Mouse (Mus musculus) lung, postnatal 0 days (tissue): Measurements from ENCODE around the gene Gm20696.

Experiments used
- CTCF ChIP-seq: IDR thresholded peaks from 2 replicates; pipeline ENCODE4 v1.5.1; 2016; ENCODE audit warnings: antibody characterized with exemption, mild to moderate bottlenecking
- EP300 ChIP-seq: IDR thresholded peaks from 2 replicates; pipeline ENCODE4 v1.6.1; 2016; ENCODE audit warnings: antibody characterized with exemption, mild to moderate bottlenecking, control low read depth

DNA sequence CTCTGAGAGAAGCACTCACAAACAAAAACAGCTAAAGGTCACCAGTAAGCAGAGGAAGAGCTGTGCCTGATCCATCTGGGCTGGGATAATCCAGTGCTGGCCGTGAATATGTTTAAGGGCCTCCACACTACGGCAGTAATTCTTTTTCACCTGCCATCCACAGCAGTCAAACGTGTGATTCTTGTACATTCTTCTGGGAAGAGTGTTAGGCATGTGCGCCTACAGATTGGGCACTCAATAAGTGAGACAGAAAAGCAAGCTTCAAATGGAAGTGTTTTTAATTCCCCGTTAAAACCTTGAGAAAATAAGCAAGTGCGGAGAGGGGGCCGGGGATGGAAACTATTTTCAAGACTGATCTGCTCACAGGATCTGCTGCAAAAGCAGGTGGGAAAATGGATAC, 48.7 kb downstream of the Gm20696 start:
- TF ChIP-seq EP300 (no peak), CTCF (no peak)
